Mouse (Mus musculus): ENCODE results near the gene Cdkn2aip. TPM values are rescaled to one million over a fixed set of nuclear protein-coding genes. Genes with fewer than 3 reads are reported as not detected.

The Cdkn2aip gene
- total and polyA plus RNA-seq, 3 experiments: 6.5 to 19.2 (median 16.9) TPM

GRCm38 (mm10) chr8:47683994-47684393 lies 29.7 kb downstream of the Cdkn2aip start:
- no peak for ATAC-seq (ENCODE audit: extremely low read depth, insufficient number of reproducible peaks, low FRiP score, poor library complexity, severe bottlenecking)
- 0 out of 2 replicates have a peak, but pooled peaks cover 2% of the 10 kb centered on the region for H3K27me3 ChIP-seq (ENCODE audit: insufficient read depth, low read length)
- H3K36me3 ChIP-seq (replicated peaks): peaks cover 22% of the 10 kb centered on the region
- no peak for TF ChIP-seq GATA1 (IDR thresholded peaks at IDR 0.05; ENCODE audit: borderline replicate concordance, low read length)
- TF ChIP-seq POLR2AphosphoS5 (IDR thresholded peaks at IDR 0.05; ENCODE audit: insufficient replicate concordance, low read depth, low read length): no peak
- TF ChIP-seq GATA2 (IDR thresholded peaks at IDR 0.05; ENCODE audit: borderline replicate concordance, low read depth, low read length): no peak
- TF ChIP-seq CTCF (IDR thresholded peaks at IDR 0.05; ENCODE audit: low read depth, low read length): no peak
- no peak for TF ChIP-seq TAL1 (conservative IDR thresholded peaks at IDR 0.05; ENCODE audit: low read depth, low read length)
- no peaks in the 10 kb centered on the region for H3K4me1 ChIP-seq (ENCODE audit: insufficient read depth, low read depth, low read length)
- DNase-seq (ENCODE audit: low spot score): no peak
- H3K4me3 ChIP-seq (ENCODE audit: low read depth, low read length): no peak overlapping the region
- H3K9me3 ChIP-seq (replicated peaks): no peaks in the 10 kb centered on the region

DNA sequence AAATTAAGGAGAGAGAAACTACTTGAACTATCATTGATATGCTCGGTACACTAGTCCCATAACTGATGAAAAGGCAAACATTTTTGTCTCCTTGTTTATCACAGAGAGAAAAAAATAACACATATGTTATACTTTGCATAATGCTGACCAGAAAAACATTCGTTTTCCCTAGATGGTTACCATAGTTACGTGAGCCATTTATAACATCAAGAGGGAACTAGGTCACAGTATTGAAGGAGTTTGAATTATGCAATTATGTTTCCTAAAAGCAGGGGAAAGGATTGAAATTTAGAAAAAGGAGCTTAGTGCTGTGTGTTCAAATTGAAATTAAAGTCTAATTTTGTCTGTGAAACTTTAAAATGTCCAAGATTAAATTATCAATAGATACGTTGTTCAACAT lies 33.4 kb downstream of the Cdkn2aip start:
- TF ChIP-seq TAL1 (conservative IDR thresholded peaks at IDR 0.05; ENCODE audit: low read depth, low read length) (no peak), GATA2 (IDR thresholded peaks at IDR 0.05; ENCODE audit: borderline replicate concordance, low read depth, low read length) (no peak), POLR2AphosphoS5 (IDR thresholded peaks at IDR 0.05; ENCODE audit: insufficient replicate concordance, low read depth, low read length) (no peak), CTCF (IDR thresholded peaks at IDR 0.05; ENCODE audit: low read depth, low read length) (no peak), GATA1 (IDR thresholded peaks at IDR 0.05; ENCODE audit: borderline replicate concordance, low read length) (no peak)
- ATAC-seq (ENCODE audit: extremely low read depth, insufficient number of reproducible peaks, low FRiP score, poor library complexity, severe bottlenecking): no peak
- H3K36me3 ChIP-seq (replicated peaks): peaks cover 32% of the 10 kb centered on the region
- H3K27me3 ChIP-seq (ENCODE audit: insufficient read depth, low read length): no peaks in the 10 kb centered on the region
- H3K4me3 ChIP-seq (ENCODE audit: low read depth, low read length): no peak overlapping the region
- no peaks in the 10 kb centered on the region for H3K9me3 ChIP-seq (replicated peaks)
- H3K4me1 ChIP-seq (ENCODE audit: insufficient read depth, low read depth, low read length): peaks cover 11% of the 10 kb centered on the region
- no peak for DNase-seq (ENCODE audit: low spot score)

GRCm38 (mm10) chr8:47679603-47680002 lies 34.1 kb downstream of the Cdkn2aip start:
- Histone ChIP-seq H3K4me3 (ENCODE audit: low read depth, low read length) (no peak overlapping the region), H3K4me1 (ENCODE audit: insufficient read depth, low read depth, low read length) (peaks cover 11% of the 10 kb centered on the region), H3K9me3 (replicated peaks) (no peaks in the 10 kb centered on the region), H3K27me3 (ENCODE audit: insufficient read depth, low read length) (no peaks in the 10 kb centered on the region), H3K36me3 (replicated peaks) (peaks cover 32% of the 10 kb centered on the region)
- ATAC-seq (ENCODE audit: extremely low read depth, insufficient number of reproducible peaks, low FRiP score, poor library complexity, severe bottlenecking) (no peak), DNase-seq (ENCODE audit: low spot score) (no peak)
- TF ChIP-seq TAL1 (conservative IDR thresholded peaks at IDR 0.05; ENCODE audit: low read depth, low read length): no peak
- no peak for TF ChIP-seq CTCF (IDR thresholded peaks at IDR 0.05; ENCODE audit: low read depth, low read length)
- TF ChIP-seq POLR2AphosphoS5 (IDR thresholded peaks at IDR 0.05; ENCODE audit: insufficient replicate concordance, low read depth, low read length): no peak
- TF ChIP-seq GATA2 (IDR thresholded peaks at IDR 0.05; ENCODE audit: borderline replicate concordance, low read depth, low read length): no peak
- no peak for TF ChIP-seq GATA1 (IDR thresholded peaks at IDR 0.05; ENCODE audit: borderline replicate concordance, low read length)

- no peaks in the 10 kb centered on the region for H3K9me3 ChIP-seq (replicated peaks)
- H3K4me3 ChIP-seq (ENCODE audit: low read depth, low read length): peak overlapping the region; percentile 30; the same call in 1 of the 2 replicates
- H3K36me3 ChIP-seq (replicated peaks): peaks cover 25% of the 10 kb centered on the region
- DNase-seq (ENCODE audit: low spot score) (no peak), ATAC-seq (ENCODE audit: extremely low read depth, insufficient number of reproducible peaks, low FRiP score, poor library complexity, severe bottlenecking) (no peak)
- no peak for TF ChIP-seq POLR2AphosphoS5 (IDR thresholded peaks at IDR 0.05; ENCODE audit: insufficient replicate concordance, low read depth, low read length)
- H3K27me3 ChIP-seq (ENCODE audit: insufficient read depth, low read length): no peaks in the 10 kb centered on the region
- H3K4me1 ChIP-seq (ENCODE audit: insufficient read depth, low read depth, low read length): peaks cover 11% of the 10 kb centered on the region
Observed at GRCm38 (mm10) chr8:47676631-47677030, 37.1 kb downstream of the Cdkn2aip start.

DNA sequence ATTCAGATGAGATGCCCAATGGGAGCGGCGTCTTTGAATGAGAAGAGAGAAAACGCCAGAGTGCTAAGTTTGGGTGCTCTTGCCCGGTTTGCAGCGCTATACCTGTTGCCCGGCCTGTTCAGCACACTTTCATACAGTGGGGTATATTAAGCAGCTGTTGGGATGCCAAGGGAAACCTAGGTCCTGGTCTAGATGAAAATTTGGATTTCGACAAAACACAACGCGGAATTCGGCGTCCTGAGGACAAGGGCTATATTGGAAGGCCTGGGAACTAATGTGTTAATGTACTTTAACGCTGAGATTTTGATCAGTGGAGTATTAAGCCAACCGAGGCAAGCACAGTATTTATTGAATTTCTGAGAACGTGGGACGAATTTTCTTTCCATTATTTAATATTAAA lies 37.5 kb downstream of the Cdkn2aip start:
- Histone ChIP-seq H3K4me1 (ENCODE audit: insufficient read depth, low read depth, low read length) (peaks cover 11% of the 10 kb centered on the region), H3K27me3 (ENCODE audit: insufficient read depth, low read length) (no peaks in the 10 kb centered on the region), H3K4me3 (ENCODE audit: low read depth, low read length) (peak overlapping the region; percentile 99), H3K36me3 (replicated peaks) (peaks cover 23% of the 10 kb centered on the region), H3K9me3 (replicated peaks) (no peaks in the 10 kb centered on the region)
- no peak for DNase-seq (ENCODE audit: low spot score)
- no peak for TF ChIP-seq POLR2AphosphoS5 (IDR thresholded peaks at IDR 0.05; ENCODE audit: insufficient replicate concordance, low read depth, low read length)
- TF ChIP-seq TAL1 (conservative IDR thresholded peaks at IDR 0.05; ENCODE audit: low read depth, low read length): no peak
- no peak for TF ChIP-seq GATA2 (IDR thresholded peaks at IDR 0.05; ENCODE audit: borderline replicate concordance, low read depth, low read length)
- TF ChIP-seq CTCF (IDR thresholded peaks at IDR 0.05; ENCODE audit: low read depth, low read length): no peak
- TF ChIP-seq GATA1 (IDR thresholded peaks at IDR 0.05; ENCODE audit: borderline replicate concordance, low read length): no peak
- no peak for ATAC-seq (ENCODE audit: extremely low read depth, insufficient number of reproducible peaks, low FRiP score, poor library complexity, severe bottlenecking)

GRCm38 (mm10) chr8:47675786-47676185 lies 37.9 kb downstream of the Cdkn2aip start:
- no peak for TF ChIP-seq GATA1 (IDR thresholded peaks at IDR 0.05; ENCODE audit: borderline replicate concordance, low read length)
- TF ChIP-seq POLR2AphosphoS5 (IDR thresholded peaks at IDR 0.05; ENCODE audit: insufficient replicate concordance, low read depth, low read length): no peak
- TF ChIP-seq CTCF (IDR thresholded peaks at IDR 0.05; ENCODE audit: low read depth, low read length): no peak
- no peak for TF ChIP-seq GATA2 (IDR thresholded peaks at IDR 0.05; ENCODE audit: borderline replicate concordance, low read depth, low read length)
- TF ChIP-seq TAL1 (conservative IDR thresholded peaks at IDR 0.05; ENCODE audit: low read depth, low read length): no peak
- ATAC-seq (ENCODE audit: extremely low read depth, insufficient number of reproducible peaks, low FRiP score, poor library complexity, severe bottlenecking) (peak; percentile 18; the same call in 1 of the 2 replicates), DNase-seq (ENCODE audit: low spot score) (peak; percentile 66)
- Histone ChIP-seq H3K4me1 (ENCODE audit: insufficient read depth, low read depth, low read length) (peaks cover 13% of the 10 kb centered on the region), H3K4me3 (ENCODE audit: low read depth, low read length) (peak overlapping the region; percentile 99), H3K9me3 (replicated peaks) (no peaks in the 10 kb centered on the region), H3K36me3 (replicated peaks) (peaks cover 23% of the 10 kb centered on the region), H3K27me3 (ENCODE audit: insufficient read depth, low read length) (no peaks in the 10 kb centered on the region)

All from G1E (cell line).